Mouse (Mus musculus): ENCODE data around the gene Chst11. TPM values are rescaled to one million over a fixed set of nuclear protein-coding genes. Genes with fewer than 3 reads are reported as not detected.

Gene Chst11
- polyA plus RNA-seq, 1 experiment from 2014 or later = 2.0 TPM

DNA sequence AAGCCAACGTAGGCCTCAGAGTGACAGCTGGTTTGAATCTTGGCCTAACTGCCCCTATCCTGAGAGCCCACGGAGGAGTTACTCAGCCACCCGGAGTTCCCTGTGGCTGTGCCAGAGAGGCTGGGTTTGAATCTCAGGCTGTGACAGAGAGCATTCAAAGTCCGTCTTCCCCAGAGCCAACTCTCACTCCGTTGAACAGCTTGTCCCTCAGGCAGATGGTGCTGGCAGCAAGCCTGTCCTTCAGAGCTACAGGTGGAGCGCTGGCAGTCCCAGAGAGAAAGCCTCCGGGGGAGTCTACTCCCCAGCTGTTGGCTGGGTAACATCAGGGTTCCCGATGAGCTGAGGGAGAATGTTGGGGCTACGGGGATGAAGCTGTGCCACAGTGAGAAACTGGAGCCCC, 77.0 kb downstream of the Chst11 start:
- no peak for ATAC-seq (replicated peaks; ENCODE audit: insufficient number of reproducible peaks, insufficient read depth, low FRiP score, low read depth)
- Histone ChIP-seq H3K9me3 (replicated peaks) (no peaks in the 10 kb centered on the region), H3K4me1 (replicated peaks) (peaks cover 60% of the 10 kb centered on the region), H3K27me3 (no peaks in the 10 kb centered on the region), H3K9ac (no peak overlapping the region), H3K27ac (no peak overlapping the region), H3K4me3 (no peak overlapping the region), H3K36me3 (no peaks in the 10 kb centered on the region), H3K4me2 (no peak overlapping the region)
- 65% methylated on average over 9 of the region's 9 CpGs for WGBS

DNA sequence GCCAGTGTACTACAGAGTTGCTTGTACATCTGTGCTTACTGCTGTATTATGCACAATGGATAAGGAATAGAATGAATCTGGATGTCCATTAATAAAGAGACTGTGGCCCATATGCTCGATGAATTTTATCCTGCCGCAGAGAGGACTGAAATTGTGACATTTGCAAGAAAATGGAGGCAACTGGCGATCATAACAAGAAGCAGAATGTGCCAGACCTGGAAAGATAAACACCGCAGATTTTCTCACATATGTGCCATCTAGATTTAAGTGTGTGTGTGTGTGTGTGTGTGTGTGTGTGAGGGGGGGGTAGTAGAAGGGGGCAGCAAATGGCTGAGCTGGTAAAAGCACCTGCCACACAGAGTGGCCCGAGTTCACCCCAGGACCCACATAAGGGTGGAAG, 79.5 kb downstream of the Chst11 start:
- Histone ChIP-seq H3K27me3 (no peaks in the 10 kb centered on the region), H3K9me3 (replicated peaks) (no peaks in the 10 kb centered on the region), H3K4me3 (no peak overlapping the region), H3K4me2 (no peak overlapping the region), H3K36me3 (no peaks in the 10 kb centered on the region), H3K27ac (no peak overlapping the region), H3K9ac (no peak overlapping the region), H3K4me1 (replicated peaks) (peaks cover 60% of the 10 kb centered on the region)
- 88% methylated on average over 5 of the region's 5 CpGs for WGBS
- no peak for ATAC-seq (replicated peaks; ENCODE audit: insufficient number of reproducible peaks, insufficient read depth, low FRiP score, low read depth)

DNA sequence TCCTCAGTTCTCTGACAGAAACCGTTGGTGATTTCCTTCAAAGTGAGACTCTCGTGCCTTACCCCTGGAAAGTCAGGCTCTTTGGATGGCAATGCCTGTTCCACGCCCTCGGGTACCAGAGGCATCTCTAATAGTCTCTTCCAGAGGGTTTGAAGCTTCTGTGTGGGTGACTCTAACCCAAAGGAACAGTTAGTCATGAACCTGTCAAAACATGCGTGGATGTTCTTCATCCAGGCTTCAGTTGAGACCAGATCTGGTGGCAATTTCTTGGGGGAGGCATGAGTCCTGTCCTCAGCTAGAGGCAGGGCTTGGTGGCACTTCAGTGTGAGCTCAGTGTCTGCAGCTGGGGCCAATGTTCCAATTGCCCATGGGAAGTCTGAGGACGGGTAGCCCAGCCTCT, 80.9 kb downstream of the Chst11 start:
- H3K9ac ChIP-seq = no peak overlapping the region
- no peak overlapping the region for H3K4me3 ChIP-seq
- no peaks in the 10 kb centered on the region for H3K27me3 ChIP-seq
- peaks cover 48% of the 10 kb centered on the region for H3K4me1 ChIP-seq (replicated peaks)
- no peaks in the 10 kb centered on the region for H3K9me3 ChIP-seq (replicated peaks)
- H3K36me3 ChIP-seq = no peaks in the 10 kb centered on the region
- no peak for ATAC-seq (replicated peaks; ENCODE audit: insufficient number of reproducible peaks, insufficient read depth, low FRiP score, low read depth)
- no peak overlapping the region for H3K27ac ChIP-seq
- WGBS = 75% methylated on average over 6 of the region's 6 CpGs
- no peak overlapping the region for H3K4me2 ChIP-seq

DNA sequence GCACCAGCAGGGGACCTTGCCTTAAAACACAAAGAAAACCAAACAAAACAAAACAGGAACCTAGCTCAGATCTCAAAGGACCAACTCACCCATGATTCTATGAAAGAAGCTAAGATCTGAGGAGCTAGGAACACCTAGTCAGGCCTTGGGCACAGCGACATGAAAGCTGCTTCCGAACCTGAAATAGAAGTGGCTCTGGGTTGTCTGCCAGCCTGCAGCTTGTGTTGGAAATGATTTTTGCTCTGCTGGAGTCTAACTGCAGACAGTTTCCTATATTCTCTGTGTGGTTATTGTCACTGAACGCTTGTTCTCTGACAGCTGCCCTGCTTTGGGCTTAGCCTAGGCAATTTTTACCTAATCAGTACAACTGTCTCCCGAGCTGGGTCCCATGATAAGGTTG, 82.0 kb downstream of the Chst11 start:
- Histone ChIP-seq H3K4me2 (no peak overlapping the region), H3K4me3 (no peak overlapping the region), H3K27ac (peak overlapping the region; percentile 5), H3K9ac (no peak overlapping the region), H3K27me3 (no peaks in the 10 kb centered on the region), H3K4me1 (replicated peaks) (peaks cover 42% of the 10 kb centered on the region), H3K9me3 (replicated peaks) (no peaks in the 10 kb centered on the region), H3K36me3 (no peaks in the 10 kb centered on the region)
- 28% methylated on average over 4 of the region's 4 CpGs for WGBS
- no peak for ATAC-seq (replicated peaks; ENCODE audit: insufficient number of reproducible peaks, insufficient read depth, low FRiP score, low read depth)

DNA sequence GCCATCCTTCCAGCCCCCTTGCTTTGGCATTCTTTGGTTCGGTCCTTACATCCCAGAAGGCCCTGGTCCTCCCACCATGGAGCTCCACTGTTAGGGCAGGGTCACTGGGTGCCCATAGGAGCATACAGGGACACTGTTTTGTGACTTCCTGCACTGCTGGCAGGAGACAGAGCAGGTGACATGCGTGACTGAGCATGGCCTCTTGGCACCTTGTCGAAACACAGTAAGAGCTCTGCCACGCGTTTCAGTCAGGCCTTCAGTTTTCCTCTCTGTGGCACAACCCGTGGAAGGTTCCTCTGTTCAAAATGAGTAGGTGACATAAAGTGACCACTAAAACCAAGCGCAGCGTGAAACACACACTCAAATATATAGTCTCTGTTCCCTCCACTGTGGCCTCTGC, 83.2 kb downstream of the Chst11 start:
- ATAC-seq (replicated peaks; ENCODE audit: insufficient number of reproducible peaks, insufficient read depth, low FRiP score, low read depth) = no peak
- Histone ChIP-seq H3K27me3 (no peaks in the 10 kb centered on the region), H3K9me3 (replicated peaks) (no peaks in the 10 kb centered on the region), H3K4me3 (no peak overlapping the region), H3K36me3 (no peaks in the 10 kb centered on the region), H3K9ac (no peak overlapping the region), H3K27ac (no peak overlapping the region), H3K4me1 (replicated peaks) (peaks cover 43% of the 10 kb centered on the region), H3K4me2 (no peak overlapping the region)
- 84% methylated on average over 8 of the region's 8 CpGs for WGBS

DNA sequence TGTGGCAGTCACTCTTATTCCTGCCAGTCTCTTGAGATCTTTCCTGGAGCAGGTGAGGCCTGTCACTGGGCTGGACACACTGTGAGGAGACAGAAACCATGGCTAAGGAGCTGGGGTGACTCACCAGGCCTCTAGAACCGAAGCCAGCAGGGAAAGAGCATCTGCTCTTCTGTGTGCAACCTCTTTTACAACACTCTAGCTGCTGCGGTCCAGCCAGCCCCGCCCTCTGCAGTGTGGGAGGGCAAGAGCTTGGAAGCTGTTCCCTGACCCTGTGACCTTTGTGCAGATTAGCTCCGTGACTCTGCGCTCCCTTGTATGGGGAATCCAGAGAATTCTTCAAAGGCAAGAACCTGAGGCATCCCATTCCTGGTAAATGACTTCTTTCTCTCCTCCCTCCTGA, 84.5 kb downstream of the Chst11 start:
- H3K27me3 ChIP-seq = no peaks in the 10 kb centered on the region
- no peak overlapping the region for H3K4me3 ChIP-seq
- H3K4me1 ChIP-seq (replicated peaks) = peaks cover 43% of the 10 kb centered on the region
- no peak for ATAC-seq (replicated peaks; ENCODE audit: insufficient number of reproducible peaks, insufficient read depth, low FRiP score, low read depth)
- H3K9ac ChIP-seq = no peak overlapping the region
- no peaks in the 10 kb centered on the region for H3K9me3 ChIP-seq (replicated peaks)
- no peaks in the 10 kb centered on the region for H3K36me3 ChIP-seq
- H3K27ac ChIP-seq = no peak overlapping the region
- 34% methylated on average over 5 of the region's 5 CpGs for WGBS
- no peak overlapping the region for H3K4me2 ChIP-seq

DNA sequence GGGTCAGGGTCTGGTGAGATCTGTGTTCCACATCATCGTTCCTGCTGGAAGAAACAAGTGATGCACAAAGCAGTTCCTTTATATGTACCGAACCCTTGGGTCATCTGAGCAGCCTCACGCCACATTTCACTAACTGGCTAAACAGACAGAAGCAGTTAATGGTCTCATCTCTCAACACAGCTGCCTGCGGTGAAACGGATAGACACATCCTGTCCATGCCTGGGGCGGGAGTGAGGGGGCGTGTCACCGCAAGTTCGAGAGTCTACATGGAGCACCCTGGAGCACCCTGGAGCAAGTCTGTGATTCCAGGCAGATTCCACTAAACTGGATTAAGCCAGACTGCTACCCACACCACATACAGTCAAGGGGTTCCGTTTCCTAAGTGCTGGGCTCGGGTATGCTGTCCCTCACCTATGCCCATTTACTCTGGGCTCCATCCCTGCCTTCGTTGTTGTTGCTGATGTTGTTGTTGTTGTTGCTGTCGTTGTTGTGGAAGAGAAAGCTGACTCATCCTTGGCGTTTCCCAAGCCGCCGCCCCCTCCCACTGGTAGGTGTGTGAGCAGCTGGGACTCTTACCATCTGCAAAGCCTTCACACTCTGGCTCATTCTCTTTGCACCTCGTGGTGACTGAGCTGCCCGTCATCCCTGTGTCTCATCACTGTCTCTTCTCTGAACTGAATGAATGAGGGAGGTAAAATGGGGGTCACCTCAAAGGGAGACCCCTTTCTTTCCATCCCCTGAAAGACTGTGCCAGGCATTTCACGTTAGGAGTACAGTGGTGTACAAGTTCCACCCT, 86.7 kb downstream of the Chst11 start:
- 0 out of 2 replicates have a peak, but pooled peaks have one; percentile 11 for ATAC-seq (replicated peaks; ENCODE audit: insufficient number of reproducible peaks, insufficient read depth, low FRiP score, low read depth)
- H3K4me2 ChIP-seq = no peak overlapping the region
- H3K4me1 ChIP-seq (replicated peaks) = peaks cover 34% of the 10 kb centered on the region
- H3K27ac ChIP-seq = no peak overlapping the region
- H3K27me3 ChIP-seq = no peaks in the 10 kb centered on the region
- no peaks in the 10 kb centered on the region for H3K9me3 ChIP-seq (replicated peaks)
- no peaks in the 10 kb centered on the region for H3K36me3 ChIP-seq
- no peak overlapping the region for H3K4me3 ChIP-seq
- H3K9ac ChIP-seq = no peak overlapping the region
- 67% methylated on average over 19 of the region's 19 CpGs for whole genome bisulfite sequencing

DNA sequence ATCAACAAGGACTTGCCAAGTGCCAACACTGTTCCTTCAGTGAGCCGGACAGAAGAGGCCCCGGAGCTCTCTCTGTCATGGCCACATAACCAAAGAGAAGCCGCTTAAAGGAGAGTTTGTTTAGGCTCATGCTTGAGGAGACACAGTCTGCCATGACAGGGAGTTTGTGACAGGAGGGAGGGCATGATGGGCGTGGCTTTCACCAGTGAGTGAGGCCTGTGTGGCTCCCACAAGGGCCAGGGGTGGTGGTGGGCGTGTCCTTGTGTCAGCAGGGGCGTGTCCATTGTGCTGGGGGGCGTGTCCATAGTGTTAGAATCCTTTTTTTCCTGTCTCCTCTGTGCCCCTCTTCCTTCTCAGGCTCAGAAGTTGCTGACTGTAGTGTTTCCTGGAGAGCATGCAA, 87.8 kb downstream of the Chst11 start:
- no peak overlapping the region for H3K4me2 ChIP-seq
- H3K9ac ChIP-seq = no peak overlapping the region
- ATAC-seq (replicated peaks; ENCODE audit: insufficient number of reproducible peaks, insufficient read depth, low FRiP score, low read depth) = 0 out of 2 replicates have a peak, but pooled peaks have one; percentile 16
- 64% methylated on average over 7 of the region's 7 CpGs for WGBS
- H3K36me3 ChIP-seq = no peaks in the 10 kb centered on the region
- no peak overlapping the region for H3K4me3 ChIP-seq
- H3K27me3 ChIP-seq = no peaks in the 10 kb centered on the region
- no peak overlapping the region for H3K27ac ChIP-seq
- peaks cover 30% of the 10 kb centered on the region for H3K4me1 ChIP-seq (replicated peaks)
- H3K9me3 ChIP-seq (replicated peaks) = no peaks in the 10 kb centered on the region

DNA sequence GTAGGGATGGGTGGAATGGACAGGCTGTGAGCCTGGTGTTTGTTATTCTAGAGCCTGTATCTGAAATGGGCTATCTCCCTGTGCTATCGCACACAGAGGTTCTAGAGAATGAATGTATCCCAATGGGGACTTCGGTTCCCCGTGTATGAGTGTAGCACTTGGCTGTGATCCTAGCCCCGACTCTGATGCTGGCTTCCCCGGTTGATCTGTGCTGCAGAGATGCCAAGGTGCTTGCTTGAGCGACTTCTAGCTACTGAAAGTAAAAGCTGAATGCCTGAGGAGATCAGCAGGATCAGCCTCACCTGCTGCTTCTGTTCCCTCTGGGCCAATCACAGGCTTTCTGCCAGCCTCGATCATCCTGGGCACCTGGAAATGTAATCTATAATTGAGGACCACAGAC, 91.5 kb downstream of the Chst11 start:
- Histone ChIP-seq H3K4me3 (no peak overlapping the region), H3K36me3 (no peaks in the 10 kb centered on the region), H3K9ac (no peak overlapping the region), H3K4me2 (no peak overlapping the region), H3K27ac (no peak overlapping the region), H3K27me3 (no peaks in the 10 kb centered on the region), H3K9me3 (replicated peaks) (no peaks in the 10 kb centered on the region), H3K4me1 (replicated peaks) (peaks cover 51% of the 10 kb centered on the region)
- ATAC-seq (replicated peaks; ENCODE audit: insufficient number of reproducible peaks, insufficient read depth, low FRiP score, low read depth) = no peak
- 59% methylated on average over 7 of the region's 7 CpGs for WGBS

DNA sequence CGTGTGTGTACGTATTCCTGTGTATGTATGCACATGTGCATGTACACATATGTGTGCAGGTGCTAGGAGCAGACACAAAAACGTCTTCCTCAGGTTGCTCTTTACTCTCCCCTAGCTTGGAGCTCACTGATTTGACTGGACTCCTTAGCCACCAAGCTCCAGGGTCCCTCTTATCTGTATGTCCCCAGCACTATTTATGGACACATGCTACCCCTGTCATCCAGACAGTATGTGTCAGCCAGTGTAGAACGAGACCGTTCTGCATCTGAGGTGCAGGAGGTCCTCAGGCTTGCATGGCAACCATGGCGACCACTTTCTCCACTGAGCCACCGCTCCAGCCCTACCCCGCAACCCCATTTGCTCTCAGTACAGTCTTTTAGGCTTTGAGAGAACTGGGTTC, 93.4 kb downstream of the Chst11 start:
- peaks cover 55% of the 10 kb centered on the region for H3K4me1 ChIP-seq (replicated peaks)
- H3K27me3 ChIP-seq = no peaks in the 10 kb centered on the region
- H3K9me3 ChIP-seq (replicated peaks) = no peaks in the 10 kb centered on the region
- WGBS = 57% methylated on average over 8 of the region's 8 CpGs
- no peaks in the 10 kb centered on the region for H3K36me3 ChIP-seq
- H3K27ac ChIP-seq = peak overlapping the region; percentile 81
- peak; percentile 63 for ATAC-seq (replicated peaks; ENCODE audit: insufficient number of reproducible peaks, insufficient read depth, low FRiP score, low read depth)
- no peak overlapping the region for H3K4me3 ChIP-seq
- H3K9ac ChIP-seq = no peak overlapping the region
- H3K4me2 ChIP-seq = peak overlapping the region; percentile 17

DNA sequence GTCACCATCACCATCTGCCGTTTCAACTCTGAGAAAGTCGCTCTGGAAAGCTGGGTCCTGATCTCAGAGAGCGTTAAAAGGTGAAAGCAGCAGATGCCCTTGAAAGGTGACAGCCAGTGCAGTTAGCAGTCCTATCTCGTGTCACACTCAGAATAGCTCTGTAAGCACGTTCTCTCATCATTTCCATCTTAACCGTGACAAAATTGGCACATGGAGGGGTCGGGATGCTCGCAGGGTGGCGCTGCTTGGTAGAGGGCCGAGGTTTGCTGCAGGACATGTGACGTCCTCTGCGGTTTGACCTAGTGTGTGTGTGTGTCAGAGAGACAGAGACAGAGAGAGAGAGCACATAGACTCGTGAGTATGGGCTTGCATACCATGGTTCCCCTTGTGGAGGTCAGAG, 94.5 kb downstream of the Chst11 start:
- Histone ChIP-seq H3K4me3 (no peak overlapping the region), H3K36me3 (no peaks in the 10 kb centered on the region), H3K9ac (no peak overlapping the region), H3K4me2 (peak overlapping the region; percentile 17), H3K9me3 (replicated peaks) (no peaks in the 10 kb centered on the region), H3K27ac (peak overlapping the region; percentile 81), H3K4me1 (replicated peaks) (peaks cover 63% of the 10 kb centered on the region), H3K27me3 (no peaks in the 10 kb centered on the region)
- ATAC-seq (replicated peaks; ENCODE audit: insufficient number of reproducible peaks, insufficient read depth, low FRiP score, low read depth) = 0 out of 2 replicates have a peak, but pooled peaks have one; percentile 19
- WGBS = 37% methylated on average over 13 of the region's 13 CpGs

DNA sequence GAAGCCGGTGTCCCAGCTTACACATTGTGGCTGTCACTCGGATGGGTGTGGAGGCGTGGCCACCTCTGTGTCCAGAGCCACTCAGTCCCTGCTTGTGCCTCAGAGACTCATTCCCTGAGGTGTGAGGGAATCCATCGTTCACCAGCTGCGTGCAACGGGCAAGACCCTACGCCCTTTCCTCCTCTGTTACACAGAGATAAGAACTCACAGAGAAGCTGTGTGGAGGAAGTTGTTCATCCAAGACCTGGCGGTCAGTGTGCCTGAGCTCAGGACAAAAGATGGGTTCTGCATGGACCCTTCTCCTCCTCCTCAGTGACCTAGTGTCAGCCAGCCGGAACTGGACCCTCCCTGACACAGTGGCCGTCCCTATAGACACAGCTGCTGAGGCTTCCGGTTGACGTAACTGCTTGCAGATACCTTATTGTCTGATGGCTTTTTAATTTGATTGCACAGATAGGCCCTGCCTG, 95.0 kb downstream of the Chst11 start:
- ATAC-seq (replicated peaks; ENCODE audit: insufficient number of reproducible peaks, insufficient read depth, low FRiP score, low read depth) = peak; percentile 36; the same call in 1 of the 2 replicates

More for the DNA sequence above, 95.0 kb downstream of the Chst11 start:
- Histone ChIP-seq H3K9me3 (replicated peaks) (no peaks in the 10 kb centered on the region), H3K4me2 (peak overlapping the region; percentile 17), H3K4me1 (replicated peaks) (peaks cover 65% of the 10 kb centered on the region), H3K36me3 (no peaks in the 10 kb centered on the region), H3K4me3 (no peak overlapping the region), H3K9ac (no peak overlapping the region), H3K27me3 (no peaks in the 10 kb centered on the region), H3K27ac (peak overlapping the region; percentile 81)
- WGBS = 27% methylated on average over 12 of the region's 12 CpGs
